Mouse (Mus musculus): Measurements from ENCODE around the gene Hlcs. TPM values are rescaled to one million over a fixed set of nuclear protein-coding genes. Genes with fewer than 3 reads are reported as not detected.

The Hlcs gene
- 7.0 TPM in 2 replicates for polyA plus RNA-seq (2015; fragmentation: Nextera tagmentation; extraction: Ambion mirVana)

GRCm38 (mm10) chr16:94313229-94314030, at the start of gene Hlcs:
Gene Hlcs, minus strand, starts transcription at chr16:94313571.
- no peaks in the 10 kb centered on the region for H3K36me3 ChIP-seq (ENCODE audit: control insufficient read depth, insufficient read depth, low read length)
- under 1% methylated on average over 63 of the region's 64 CpGs for WGBS
- TF ChIP-seq EP300 (optimal IDR thresholded peaks at IDR 0.05) (no peak), CTCF (IDR thresholded peaks at IDR 0.05; ENCODE audit: low read depth) (peak; percentile 88)
- ATAC-seq (ENCODE audit: low FRiP score, low TSS enrichment) (peak; percentile 90), DNase-seq (ENCODE audit: low spot score) (peak; percentile 97)
- H3K27me3 ChIP-seq (ENCODE audit: control insufficient read depth, insufficient read depth, low read length) = no peaks in the 10 kb centered on the region
- H3K27ac ChIP-seq (replicated peaks) = peak within 1 kb of the TSS; percentile 99
- peak within 1 kb of the TSS; percentile 76 for H3K4me2 ChIP-seq (replicated peaks; ENCODE audit: low read depth)
- H3K4me1 ChIP-seq (replicated peaks; ENCODE audit: control insufficient read depth, insufficient read depth) = peaks cover 4% of the 10 kb centered on the region; the same call in 1 of the 2 replicates
- H3K4me3 ChIP-seq (ENCODE audit: low read depth, low read length) = peak within 1 kb of the TSS; percentile 67
- no peaks in the 10 kb centered on the region for H3K9me3 ChIP-seq (ENCODE audit: control insufficient read depth, low read length)
- peak within 1 kb of the TSS; percentile 82 for H3K9ac ChIP-seq (ENCODE audit: low read length)

GRCm38 (mm10) chr16:94362174-94362873, 49.0 kb upstream of the Hlcs start:
- DNase-seq (ENCODE audit: low spot score) (no peak), ATAC-seq (ENCODE audit: low FRiP score, low TSS enrichment) (0 out of 2 replicates have a peak, but pooled peaks have one; percentile 40)
- Histone ChIP-seq H3K4me1 (replicated peaks; ENCODE audit: control insufficient read depth, insufficient read depth) (no peaks in the 10 kb centered on the region), H3K36me3 (ENCODE audit: control insufficient read depth, insufficient read depth, low read length) (no peaks in the 10 kb centered on the region), H3K27ac (replicated peaks) (no peak overlapping the region), H3K4me3 (ENCODE audit: low read depth, low read length) (no peak overlapping the region), H3K4me2 (replicated peaks; ENCODE audit: low read depth) (no peak overlapping the region), H3K9ac (ENCODE audit: low read length) (no peak overlapping the region), H3K9me3 (ENCODE audit: control insufficient read depth, low read length) (no peaks in the 10 kb centered on the region), H3K27me3 (ENCODE audit: control insufficient read depth, insufficient read depth, low read length) (no peaks in the 10 kb centered on the region)
- WGBS = 40% methylated on average over 10 of the region's 10 CpGs
- TF ChIP-seq CTCF (IDR thresholded peaks at IDR 0.05; ENCODE audit: low read depth) = no peak
- no peak for TF ChIP-seq EP300 (optimal IDR thresholded peaks at IDR 0.05)

GRCm38 (mm10) chr16:94360578-94361350, 47.4 kb upstream of the Hlcs start:
- Histone ChIP-seq H3K27me3 (ENCODE audit: control insufficient read depth, insufficient read depth, low read length) (no peaks in the 10 kb centered on the region), H3K9me3 (ENCODE audit: control insufficient read depth, low read length) (no peaks in the 10 kb centered on the region), H3K27ac (replicated peaks) (no peak overlapping the region), H3K36me3 (ENCODE audit: control insufficient read depth, insufficient read depth, low read length) (no peaks in the 10 kb centered on the region), H3K4me2 (replicated peaks; ENCODE audit: low read depth) (no peak overlapping the region), H3K9ac (ENCODE audit: low read length) (no peak overlapping the region), H3K4me3 (ENCODE audit: low read depth, low read length) (no peak overlapping the region), H3K4me1 (replicated peaks; ENCODE audit: control insufficient read depth, insufficient read depth) (no peaks in the 10 kb centered on the region)
- ATAC-seq (ENCODE audit: low FRiP score, low TSS enrichment) = no peak
- no peak for TF ChIP-seq EP300 (optimal IDR thresholded peaks at IDR 0.05)
- no peak for TF ChIP-seq CTCF (IDR thresholded peaks at IDR 0.05; ENCODE audit: low read depth)
- WGBS = 82% methylated on average over 13 of the region's 13 CpGs
- no peak for DNase-seq (ENCODE audit: low spot score)

- DNase-seq (ENCODE audit: low spot score) (no peak), ATAC-seq (ENCODE audit: low FRiP score, low TSS enrichment) (no peak)
- no peak overlapping the region for H3K4me2 ChIP-seq (replicated peaks; ENCODE audit: low read depth)
- no peaks in the 10 kb centered on the region for H3K27me3 ChIP-seq (ENCODE audit: control insufficient read depth, insufficient read depth, low read length)
- H3K36me3 ChIP-seq (ENCODE audit: control insufficient read depth, insufficient read depth, low read length) = no peaks in the 10 kb centered on the region
- no peak overlapping the region for H3K27ac ChIP-seq (replicated peaks)
- no peaks in the 10 kb centered on the region for H3K4me1 ChIP-seq (replicated peaks; ENCODE audit: control insufficient read depth, insufficient read depth)
- no peak overlapping the region for H3K4me3 ChIP-seq (ENCODE audit: low read depth, low read length)
- TF ChIP-seq CTCF (IDR thresholded peaks at IDR 0.05; ENCODE audit: low read depth) (no peak), EP300 (optimal IDR thresholded peaks at IDR 0.05) (no peak)
- no peak overlapping the region for H3K9ac ChIP-seq (ENCODE audit: low read length)
- WGBS = 80% methylated on average over 3 of the region's 3 CpGs
- no peaks in the 10 kb centered on the region for H3K9me3 ChIP-seq (ENCODE audit: control insufficient read depth, low read length)
Observed at GRCm38 (mm10) chr16:94358091-94358490, 44.7 kb upstream of the Hlcs start.

GRCm38 (mm10) chr16:94356776-94357494, 43.6 kb upstream of the Hlcs start:
- Histone ChIP-seq H3K9ac (ENCODE audit: low read length) (no peak overlapping the region), H3K27ac (replicated peaks) (no peak overlapping the region), H3K4me2 (replicated peaks; ENCODE audit: low read depth) (no peak overlapping the region), H3K4me3 (ENCODE audit: low read depth, low read length) (no peak overlapping the region), H3K36me3 (ENCODE audit: control insufficient read depth, insufficient read depth, low read length) (no peaks in the 10 kb centered on the region), H3K4me1 (replicated peaks; ENCODE audit: control insufficient read depth, insufficient read depth) (no peaks in the 10 kb centered on the region), H3K27me3 (ENCODE audit: control insufficient read depth, insufficient read depth, low read length) (no peaks in the 10 kb centered on the region), H3K9me3 (ENCODE audit: control insufficient read depth, low read length) (no peaks in the 10 kb centered on the region)
- no peak for TF ChIP-seq CTCF (IDR thresholded peaks at IDR 0.05; ENCODE audit: low read depth)
- ATAC-seq (ENCODE audit: low FRiP score, low TSS enrichment) = no peak
- WGBS = 43% methylated on average over 11 of the region's 11 CpGs
- no peak for DNase-seq (ENCODE audit: low spot score)
